In the genomic region with DNA sequence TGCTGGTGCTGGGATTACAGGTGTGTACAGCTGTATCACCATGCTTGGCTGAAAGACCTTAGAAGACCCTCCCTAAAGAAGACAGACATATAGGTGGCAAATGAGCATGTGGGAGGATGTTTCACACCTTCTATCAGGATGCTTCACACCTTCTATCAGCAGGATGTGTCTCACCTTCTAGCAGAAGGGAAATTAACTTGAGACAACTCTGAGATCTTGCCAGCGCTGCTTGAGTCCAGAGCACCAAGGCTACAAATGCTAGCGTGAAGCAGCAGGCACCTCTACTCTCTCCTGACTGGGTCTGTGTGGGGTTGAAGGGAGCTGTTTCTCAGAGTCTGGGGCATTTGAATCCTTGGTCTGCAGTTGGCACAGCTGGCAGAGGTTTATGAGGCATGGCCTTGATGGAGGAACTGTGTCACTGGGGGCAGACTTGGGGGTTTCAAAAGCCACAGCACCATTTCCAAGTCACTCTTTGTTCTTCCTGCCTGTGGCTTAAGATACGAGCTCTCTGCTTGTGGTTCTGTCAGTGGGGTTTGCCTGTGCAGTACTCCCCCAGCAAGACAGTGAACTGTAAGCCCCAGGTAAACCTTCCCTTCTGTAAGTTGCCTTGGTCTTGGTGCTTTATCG, we compare ENCODE assay signal across 12 mouse cellular contexts. TPM values are rescaled to one million over a fixed set of nuclear protein-coding genes. Genes with fewer than 3 reads are reported as not detected.
DNase-seq lines count a peak whose midpoint lies in the region; ATAC-seq lines count a peak whose summit lies in the region.
"Had no signal": no experiment of that assay in that cellular context is flagged by ENCODE, and none has a peak within 500 bp of the region (broad histone marks: within the 10 kb centered on the region; RNA-seq: fewer than 3 reads in every experiment).

No protein-coding gene starts in this region.

- ATAC-seq in activated CD4-positive, CD25-positive, alpha-beta regulatory T cell, adult 4 months: peak; percentile 65
- ATAC-seq in megakaryocyte progenitor cell, adult 5-6 weeks (replicated peaks; ENCODE audit: poor library complexity): peak; percentile 77
- ATAC-seq: midbrain, embryonic 15.5 days had no signal

- DNase-seq in CD4-positive, CD25-positive, alpha-beta regulatory T cell, adult 2 months (ENCODE audit: low read depth, low spot score): peak; percentile 18
- DNase-seq in thymus, postnatal 10 days (ENCODE audit: low spot score in 2 of 2): peak; percentile 24 to 26
- no peak for DNase-seq in lung, postnatal 10 days
- DNase-seq in ovary, adult 18-20 months (ENCODE audit: low spot score): no peak
- DNase-seq in adipocyte (ENCODE audit: low spot score): no peak
- DNase-seq: cerebellum, adult 2 months; heart, postnatal 36 days; lung, postnatal 36 days; right cerebral cortex, postnatal 4 days had no signal

RNA-seq across cellular contexts. Expression of gene Dock9, which starts 32.3 kb away (rescaled TPM):
- 1 to 10 TPM; 3.8 to 4.0 TPM for polyA plus RNA-seq in activated CD4-positive, CD25-positive, alpha-beta regulatory T cell, adult 4 months (2017; shearing (Covaris generic))
- total RNA-seq in megakaryocyte progenitor cell, adult 5-6 weeks (2015): 8.7 and 11.6 TPM in 2 replicates
- total RNA-seq in megakaryocyte progenitor cell, adult 5-6 weeks (2017): 14.3 and 15.3 TPM in 2 replicates

RNA-seq across cellular contexts. Expression of gene Ubac2, which starts 48.5 kb away (rescaled TPM):
- polyA plus RNA-seq in activated CD4-positive, CD25-positive, alpha-beta regulatory T cell, adult 4 months (2017; shearing (Covaris generic)): 10 to 100 TPM; 62.5 to 75.1 TPM
- 31.1 and 33.5 TPM in 2 replicates for total RNA-seq in megakaryocyte progenitor cell, adult 5-6 weeks (2015)
- 19.0 and 25.2 TPM in 2 replicates for total RNA-seq in megakaryocyte progenitor cell, adult 5-6 weeks (2017)

Comparison
In these comparisons a context has a peak if more than half of its experiments do, and no peak if none do; other contexts are left out.
1. DNase-seq: peak in CD4-positive, CD25-positive, alpha-beta regulatory T cell, adult 2 months (single experiment) and thymus, postnatal 10 days (2 of 2); none in lung, postnatal 10 days (single experiment), ovary, adult 18-20 months (single experiment) and adipocyte (single experiment).